Mouse (Mus musculus): ENCODE measurements at regions not wholly inside any gene's neighbourhood (a gene's known extent, or its start where the extent isn't known, plus 50 kb on each side); places are given as distances from the start of the nearest gene placed in this dataset.
"Not testable (repeated sequence)": the region's sequence is repeated elsewhere in the genome, so short reads cannot be mapped to it uniquely, and the experiment has no call there.

DNA sequence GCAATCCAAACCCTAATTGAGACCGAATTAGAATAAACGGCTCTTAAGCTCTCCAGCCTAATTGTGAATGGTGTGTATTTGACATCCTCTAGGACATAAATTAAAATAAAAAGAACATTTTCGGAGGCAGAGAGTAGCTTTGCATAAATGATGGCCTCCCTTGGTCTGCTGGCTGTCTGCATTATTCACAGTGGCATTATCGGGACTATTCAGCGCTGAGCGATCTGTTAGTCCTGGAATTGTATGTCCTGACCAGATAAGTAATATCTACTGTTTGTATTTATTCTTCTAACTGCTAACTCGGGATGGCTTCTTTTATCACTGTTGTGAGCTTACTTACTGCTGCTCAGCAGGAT is 299.6 kb downstream of the Chl1 start:
- ATAC-seq (replicated peaks in 1 of 2; ENCODE audit: insufficient read depth in 1 of 2, low FRiP score in 2 of 2, low TSS enrichment in 1 of 2, low read depth in 1 of 2, poor library complexity in 2 of 2, severe bottlenecking in 2 of 2), result no peak

DNA sequence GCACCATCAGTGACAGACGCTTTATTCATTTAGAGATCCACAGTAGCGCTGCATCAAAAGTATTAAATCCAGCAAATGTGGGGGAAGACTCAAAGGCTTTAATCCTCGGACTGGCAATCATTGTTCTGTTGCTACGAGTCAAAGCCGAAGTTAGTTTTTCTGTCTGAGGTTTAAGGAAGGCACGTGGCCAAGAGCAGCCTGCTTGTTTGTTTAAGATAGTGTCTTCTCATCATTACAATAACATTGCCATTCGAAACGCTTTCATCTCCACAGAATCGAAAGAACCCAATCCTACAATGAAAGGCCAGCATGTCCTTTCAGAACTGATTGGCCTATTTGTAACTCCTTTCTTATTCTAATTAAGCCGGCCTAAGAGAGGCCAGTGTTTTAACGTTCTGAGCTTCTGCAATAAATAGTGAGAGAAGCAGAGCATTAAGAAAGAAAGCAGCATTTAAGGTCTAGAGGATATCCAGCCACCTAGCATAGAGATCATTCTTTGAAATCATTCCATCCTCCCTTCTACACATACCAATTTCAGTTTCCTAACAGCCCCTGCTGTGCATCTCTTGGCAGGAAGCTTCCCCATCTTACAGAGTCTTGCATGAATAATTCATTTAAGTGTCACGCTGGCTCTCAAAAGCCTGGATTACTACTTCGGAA is 300.1 kb downstream of the Chl1 start:
- ATAC-seq (replicated peaks in 1 of 2; ENCODE audit: insufficient read depth in 1 of 2, low FRiP score in 2 of 2, low TSS enrichment in 1 of 2, low read depth in 1 of 2, poor library complexity in 2 of 2, severe bottlenecking in 2 of 2), result no peak

DNA sequence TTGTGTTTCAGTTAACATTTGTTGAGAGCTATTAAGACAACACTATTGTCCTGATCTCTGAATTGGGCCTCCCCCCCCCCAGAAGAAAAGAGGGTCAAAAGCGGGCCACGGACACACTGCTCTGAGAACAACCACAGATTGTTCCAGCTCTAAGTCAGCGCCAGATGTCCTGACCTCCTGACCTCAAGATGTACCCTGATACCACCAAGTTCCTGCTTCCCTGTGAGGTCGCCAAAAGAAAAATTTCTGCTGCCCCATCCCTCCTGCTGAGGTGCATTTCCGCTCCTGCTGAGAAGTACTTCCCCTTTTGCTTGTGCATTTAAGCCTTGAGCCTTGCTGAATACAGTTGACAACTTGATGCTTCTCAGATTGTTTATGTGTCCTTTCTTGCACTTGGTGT is 306.0 kb downstream of the Chl1 start:
- ATAC-seq (replicated peaks in 1 of 2; ENCODE audit: insufficient read depth in 1 of 2, low FRiP score in 2 of 2, low TSS enrichment in 1 of 2, low read depth in 1 of 2, poor library complexity in 2 of 2, severe bottlenecking in 2 of 2), result not testable (repeated sequence)

DNA sequence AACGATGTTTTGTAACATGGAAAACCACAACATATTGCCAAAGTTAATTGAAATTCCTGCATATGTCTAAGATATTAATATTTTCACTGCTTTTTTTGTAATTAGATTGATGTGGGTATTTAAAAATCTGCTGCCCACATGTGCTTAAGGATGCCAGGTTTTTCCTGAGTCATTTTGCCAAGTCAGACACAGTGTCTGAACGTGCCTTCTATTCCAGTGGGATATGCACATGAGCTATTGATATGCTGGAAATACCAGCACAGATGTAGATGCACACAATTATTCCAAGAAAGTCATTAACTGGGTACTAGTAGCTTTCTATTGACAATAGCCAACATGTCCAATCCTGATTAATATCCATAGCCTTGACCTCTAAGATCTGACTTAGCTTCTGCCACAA is 315.7 kb downstream of the Chl1 start:
- no peak for ATAC-seq (replicated peaks in 1 of 2; ENCODE audit: insufficient read depth in 1 of 2, low FRiP score in 2 of 2, low TSS enrichment in 1 of 2, low read depth in 1 of 2, poor library complexity in 2 of 2, severe bottlenecking in 2 of 2)

DNA sequence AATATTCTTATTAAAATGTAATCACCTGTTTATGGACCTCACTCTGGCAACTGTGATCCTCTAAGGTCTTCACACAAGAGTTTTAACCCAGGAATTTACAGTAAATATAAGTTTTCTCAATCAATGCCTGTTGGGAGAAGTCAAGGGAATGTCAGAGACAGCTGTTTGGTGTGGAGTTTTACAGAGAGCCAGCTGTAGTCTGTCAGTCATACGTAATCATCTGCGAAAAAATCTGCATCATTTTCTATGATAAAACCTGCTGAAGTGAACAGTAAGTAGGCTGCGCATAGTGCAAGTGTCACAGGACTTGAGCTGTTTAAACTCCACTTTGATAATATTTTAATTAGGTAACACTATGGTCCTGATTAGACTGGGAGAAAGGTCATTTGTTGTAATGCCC is 317.2 kb downstream of the Chl1 start:
- no peak for ATAC-seq (replicated peaks in 1 of 2; ENCODE audit: insufficient read depth in 1 of 2, low FRiP score in 2 of 2, low TSS enrichment in 1 of 2, low read depth in 1 of 2, poor library complexity in 2 of 2, severe bottlenecking in 2 of 2)

DNA sequence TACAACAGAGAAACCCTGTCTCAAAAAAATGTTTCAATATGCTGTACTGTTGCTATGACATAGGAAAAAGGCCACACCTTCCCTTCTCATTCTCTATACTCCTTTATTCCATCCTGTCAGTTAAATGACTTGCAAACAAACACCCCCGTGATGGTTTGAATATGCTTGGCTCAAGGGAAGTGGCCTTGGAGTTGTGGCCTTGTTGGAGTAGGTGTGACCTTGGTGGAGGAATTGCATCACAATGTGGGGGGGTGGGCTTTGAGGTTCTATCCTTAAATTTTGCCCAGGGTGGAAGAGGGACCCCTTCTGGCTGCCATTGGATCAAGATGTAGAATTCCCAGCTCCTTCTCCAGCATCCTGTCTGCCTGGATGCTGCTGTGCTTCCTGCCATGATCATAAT is 318.5 kb downstream of the Chl1 start:
- no peak for ATAC-seq (replicated peaks in 1 of 2; ENCODE audit: insufficient read depth in 1 of 2, low FRiP score in 2 of 2, low TSS enrichment in 1 of 2, low read depth in 1 of 2, poor library complexity in 2 of 2, severe bottlenecking in 2 of 2)

DNA sequence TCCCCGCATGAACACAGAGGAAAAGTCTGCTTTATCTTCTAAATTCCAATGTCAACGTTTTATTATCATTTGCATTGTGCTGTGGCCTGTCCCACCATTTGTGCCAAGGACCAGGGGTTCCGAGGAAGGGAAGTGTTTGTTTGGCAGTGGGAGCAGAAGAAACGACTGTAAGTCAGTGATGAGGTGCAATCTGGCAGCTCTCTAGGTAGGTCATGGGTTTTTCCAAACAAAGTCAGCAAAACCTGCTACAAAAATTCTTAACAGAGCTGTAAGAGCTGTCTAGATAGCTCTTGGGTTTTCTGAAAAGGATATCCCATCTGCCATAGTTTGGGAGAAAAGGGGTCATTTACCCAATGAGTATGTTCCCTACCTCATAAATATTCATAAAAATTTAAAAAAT is 321.9 kb downstream of the Chl1 start:
- no peak for ATAC-seq (replicated peaks in 1 of 2; ENCODE audit: insufficient read depth in 1 of 2, low FRiP score in 2 of 2, low TSS enrichment in 1 of 2, low read depth in 1 of 2, poor library complexity in 2 of 2, severe bottlenecking in 2 of 2)

DNA sequence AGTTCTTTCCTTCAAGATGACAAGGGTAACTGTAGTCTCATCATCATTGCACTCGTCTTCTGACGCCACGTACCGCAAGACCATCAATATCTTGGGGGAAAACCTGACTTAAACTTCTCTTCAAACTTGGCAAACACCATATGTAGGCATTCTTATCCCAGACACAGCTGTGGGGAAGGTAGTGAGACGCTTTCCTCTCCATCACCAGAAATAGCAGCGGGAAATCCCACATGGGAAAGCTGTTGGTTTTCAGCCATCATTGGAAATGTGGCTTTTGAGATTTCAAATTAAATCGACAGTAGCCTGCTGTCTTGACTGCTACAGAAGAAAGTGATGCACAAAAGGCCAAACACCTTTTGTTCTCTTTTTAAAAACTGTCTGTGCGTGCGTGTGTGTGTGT is 322.4 kb downstream of the Chl1 start:
- ATAC-seq (replicated peaks in 1 of 2; ENCODE audit: insufficient read depth in 1 of 2, low FRiP score in 2 of 2, low TSS enrichment in 1 of 2, low read depth in 1 of 2, poor library complexity in 2 of 2, severe bottlenecking in 2 of 2), result no peak

DNA sequence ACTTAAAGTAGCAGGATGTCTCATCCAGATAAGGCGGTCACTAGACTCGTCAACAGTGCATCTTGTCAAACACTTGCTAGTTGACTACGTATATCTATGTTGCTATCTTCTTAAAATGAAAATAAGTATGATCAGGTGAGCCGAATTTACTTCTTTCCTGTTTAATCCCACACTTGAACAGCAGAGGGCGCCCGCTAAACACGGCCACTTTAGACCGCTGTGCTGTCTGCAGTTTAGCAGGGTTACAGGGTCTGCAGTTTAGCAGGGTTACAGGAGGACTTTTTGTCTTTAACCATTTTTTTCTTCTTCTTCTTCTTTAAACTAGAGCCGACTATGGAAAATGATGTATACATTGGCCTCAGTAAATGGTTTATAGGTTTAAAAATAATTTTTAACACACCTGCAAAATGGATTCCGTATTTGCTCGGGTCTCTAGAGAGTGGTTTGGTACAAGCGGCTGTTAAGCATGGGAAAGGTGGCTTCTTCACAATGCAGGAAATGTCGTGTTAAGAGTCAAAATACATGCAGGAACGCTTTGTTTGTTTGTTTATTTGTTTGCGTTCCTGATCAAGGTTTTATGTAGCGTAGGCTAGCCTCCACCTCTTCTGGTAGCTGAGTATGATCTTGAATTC is 323.2 kb downstream of the Chl1 start:
- ATAC-seq (replicated peaks in 1 of 2; ENCODE audit: insufficient read depth in 1 of 2, low FRiP score in 2 of 2, low TSS enrichment in 1 of 2, low read depth in 1 of 2, poor library complexity in 2 of 2, severe bottlenecking in 2 of 2), result peak; percentile 75 to 83

DNA sequence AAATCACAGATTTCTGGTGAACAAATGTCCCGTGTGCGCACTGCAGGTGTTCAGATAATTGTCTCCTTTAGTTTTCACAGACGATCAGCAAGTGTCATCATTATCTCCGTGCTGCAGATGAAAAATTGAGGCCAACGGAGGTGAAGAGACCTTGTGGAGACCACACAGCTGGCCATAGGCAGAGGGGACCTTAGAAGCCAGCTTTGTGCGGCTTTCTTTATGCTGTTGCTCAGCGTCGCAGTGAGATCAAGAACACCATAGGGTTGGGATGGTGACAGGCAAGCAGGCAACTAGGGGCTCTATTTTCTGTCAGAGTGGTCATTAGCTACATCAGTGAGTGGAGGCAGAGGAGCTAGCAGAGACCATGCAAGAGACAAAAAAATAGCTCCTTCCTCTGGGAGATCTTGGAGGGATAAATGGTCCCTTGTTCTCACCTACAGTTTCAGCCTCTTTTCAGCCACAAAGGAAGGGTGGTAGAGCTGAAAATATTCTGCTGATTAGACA is 324.4 kb downstream of the Chl1 start:
- no peak for ATAC-seq (replicated peaks in 1 of 2; ENCODE audit: insufficient read depth in 1 of 2, low FRiP score in 2 of 2, low TSS enrichment in 1 of 2, low read depth in 1 of 2, poor library complexity in 2 of 2, severe bottlenecking in 2 of 2)

DNA sequence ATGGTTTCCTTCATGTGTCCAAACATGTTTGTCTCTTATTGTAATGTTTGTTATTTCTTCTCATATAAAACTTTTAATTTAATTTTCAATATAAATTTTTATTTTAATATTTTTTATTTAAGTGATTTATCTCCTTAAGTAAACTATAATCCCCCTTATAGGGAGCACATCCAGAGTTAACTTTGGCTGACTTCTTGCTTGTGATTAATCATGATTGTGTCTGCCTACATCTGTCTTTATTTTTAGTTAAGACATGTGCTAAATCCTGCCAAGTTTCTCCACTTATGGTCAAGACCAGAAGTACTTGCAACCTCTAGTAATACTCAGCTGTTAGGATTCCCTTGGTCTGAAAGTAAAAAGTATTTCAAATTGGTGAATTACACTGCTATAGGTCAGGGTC is 349.4 kb downstream of the Chl1 start:
- ATAC-seq (replicated peaks in 1 of 2; ENCODE audit: insufficient read depth in 1 of 2, low FRiP score in 2 of 2, low TSS enrichment in 1 of 2, low read depth in 1 of 2, poor library complexity in 2 of 2, severe bottlenecking in 2 of 2), result no peak

DNA sequence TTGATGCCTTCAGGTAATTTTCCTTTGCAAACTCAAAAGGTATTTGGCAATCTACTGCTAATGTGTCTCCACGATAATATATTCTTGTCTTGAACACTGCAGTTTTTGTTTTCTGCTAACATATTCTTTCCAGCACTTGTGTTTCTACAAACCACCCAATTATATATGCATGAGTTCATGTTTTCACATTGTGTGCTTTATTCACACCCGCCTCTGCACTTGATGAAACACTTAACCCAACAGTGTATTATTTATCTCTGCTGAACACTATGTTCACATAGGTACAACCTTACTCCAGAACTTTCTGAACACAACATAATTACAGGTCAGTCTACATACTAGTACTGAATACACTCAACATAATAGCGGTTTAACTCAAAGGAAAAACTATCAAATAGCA is 383.1 kb downstream of the Chl1 start:
- ATAC-seq (replicated peaks in 1 of 2; ENCODE audit: insufficient read depth in 1 of 2, low FRiP score in 2 of 2, low TSS enrichment in 1 of 2, low read depth in 1 of 2, poor library complexity in 2 of 2, severe bottlenecking in 2 of 2), result no peak

DNA sequence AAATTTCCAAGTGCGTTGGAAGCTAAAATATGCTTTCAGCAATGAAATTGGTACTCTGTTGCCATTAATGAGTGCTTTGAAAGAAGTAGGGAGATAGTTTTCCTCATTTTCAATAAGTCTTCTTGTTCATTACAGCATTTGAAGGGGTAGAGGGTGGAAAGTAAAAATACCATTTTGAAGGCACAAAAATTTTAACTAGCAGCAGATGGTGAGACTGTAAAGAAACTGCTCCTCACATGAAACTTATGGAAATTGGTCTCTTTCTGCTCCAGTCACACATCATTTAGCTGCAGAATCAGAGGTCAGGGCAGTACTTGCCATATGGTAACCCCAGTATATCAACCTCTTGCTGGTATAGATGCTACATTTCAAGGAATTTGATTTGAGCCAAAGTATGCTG is 414.1 kb downstream of the Chl1 start:
- ATAC-seq (replicated peaks in 1 of 2; ENCODE audit: insufficient read depth in 1 of 2, low FRiP score in 2 of 2, low TSS enrichment in 1 of 2, low read depth in 1 of 2, poor library complexity in 2 of 2, severe bottlenecking in 2 of 2), result no peak

DNA sequence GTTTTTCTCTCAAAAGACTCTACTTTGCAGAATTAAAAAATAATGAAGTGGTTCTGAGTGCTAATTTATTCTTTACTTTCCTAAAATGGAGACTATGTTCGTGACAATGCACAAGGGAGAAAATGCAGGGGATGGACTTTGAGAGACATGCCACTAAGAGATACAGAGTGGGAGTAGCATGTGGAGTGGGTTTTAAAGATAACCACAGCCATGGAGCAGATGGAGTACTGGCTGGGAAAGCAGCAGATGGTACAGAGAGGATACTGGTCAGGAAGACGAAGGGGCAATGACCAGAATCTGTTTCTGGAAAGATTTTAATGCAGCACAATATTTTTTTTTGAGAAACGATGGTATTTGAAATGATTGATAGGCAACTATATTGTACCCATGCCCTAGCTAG is 416.7 kb downstream of the Chl1 start:
- no peak for ATAC-seq (replicated peaks in 1 of 2; ENCODE audit: insufficient read depth in 1 of 2, low FRiP score in 2 of 2, low TSS enrichment in 1 of 2, low read depth in 1 of 2, poor library complexity in 2 of 2, severe bottlenecking in 2 of 2)

DNA sequence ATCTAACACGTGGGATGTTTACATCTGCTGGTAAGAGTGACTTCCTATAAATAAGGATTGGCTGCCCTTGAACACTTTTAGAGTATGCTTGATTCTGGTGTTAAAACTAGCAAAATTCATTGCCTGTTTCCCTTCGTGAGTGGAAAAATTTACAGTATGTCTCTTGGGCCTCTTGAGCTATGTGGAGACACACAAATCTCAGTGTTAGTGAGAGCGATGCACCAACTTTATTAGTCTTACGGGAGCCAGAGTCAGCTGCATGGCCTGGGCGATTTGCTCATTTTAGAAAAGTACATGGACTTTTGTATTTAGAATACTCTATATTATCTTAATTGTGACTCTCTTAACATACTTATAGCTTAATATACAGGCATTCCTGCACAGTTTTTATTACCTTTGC is 430.0 kb downstream of the Chl1 start:
- no peak for ATAC-seq (replicated peaks in 1 of 2; ENCODE audit: insufficient read depth in 1 of 2, low FRiP score in 2 of 2, low TSS enrichment in 1 of 2, low read depth in 1 of 2, poor library complexity in 2 of 2, severe bottlenecking in 2 of 2)

DNA sequence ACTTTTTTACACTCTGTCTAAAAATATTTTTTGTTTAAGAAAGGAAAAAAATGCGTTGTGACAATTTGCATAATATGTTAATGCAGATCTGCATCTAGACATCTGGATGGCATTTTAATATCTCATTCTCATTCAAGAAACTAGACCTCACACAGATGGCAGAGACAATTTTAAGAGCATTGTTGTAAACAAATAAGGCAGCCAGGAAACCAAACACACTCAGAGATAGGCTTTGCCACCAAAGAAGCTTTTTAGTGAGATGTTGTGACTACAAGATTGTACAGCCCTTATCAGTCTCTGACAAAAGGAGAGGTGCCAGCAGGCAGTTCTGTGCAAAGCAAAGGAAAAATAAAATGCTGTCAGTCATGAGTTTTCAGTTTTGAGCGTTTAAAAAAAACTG is 434.0 kb downstream of the Chl1 start:
- no peak for ATAC-seq (replicated peaks in 1 of 2; ENCODE audit: insufficient read depth in 1 of 2, low FRiP score in 2 of 2, low TSS enrichment in 1 of 2, low read depth in 1 of 2, poor library complexity in 2 of 2, severe bottlenecking in 2 of 2)

DNA sequence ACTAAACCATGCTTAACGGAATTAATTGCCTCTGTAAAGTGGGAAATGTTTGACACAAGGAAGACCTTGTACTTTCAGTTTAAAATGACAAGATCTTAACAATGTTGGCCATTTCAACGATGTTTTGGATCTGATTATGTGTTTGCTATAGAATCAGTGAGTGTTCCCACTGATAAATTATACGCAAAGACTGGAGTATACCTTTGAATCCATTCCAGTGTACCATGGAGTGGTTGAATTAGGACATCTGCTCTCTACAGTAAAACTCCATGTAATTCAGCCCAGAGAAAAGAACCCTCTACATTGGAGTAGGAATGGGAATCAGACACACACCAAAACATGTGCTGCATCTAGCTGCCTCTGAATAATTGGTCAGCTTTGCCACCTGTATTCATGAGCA is 437.1 kb downstream of the Chl1 start:
- ATAC-seq (replicated peaks in 1 of 2; ENCODE audit: insufficient read depth in 1 of 2, low FRiP score in 2 of 2, low TSS enrichment in 1 of 2, low read depth in 1 of 2, poor library complexity in 2 of 2, severe bottlenecking in 2 of 2), result no peak

DNA sequence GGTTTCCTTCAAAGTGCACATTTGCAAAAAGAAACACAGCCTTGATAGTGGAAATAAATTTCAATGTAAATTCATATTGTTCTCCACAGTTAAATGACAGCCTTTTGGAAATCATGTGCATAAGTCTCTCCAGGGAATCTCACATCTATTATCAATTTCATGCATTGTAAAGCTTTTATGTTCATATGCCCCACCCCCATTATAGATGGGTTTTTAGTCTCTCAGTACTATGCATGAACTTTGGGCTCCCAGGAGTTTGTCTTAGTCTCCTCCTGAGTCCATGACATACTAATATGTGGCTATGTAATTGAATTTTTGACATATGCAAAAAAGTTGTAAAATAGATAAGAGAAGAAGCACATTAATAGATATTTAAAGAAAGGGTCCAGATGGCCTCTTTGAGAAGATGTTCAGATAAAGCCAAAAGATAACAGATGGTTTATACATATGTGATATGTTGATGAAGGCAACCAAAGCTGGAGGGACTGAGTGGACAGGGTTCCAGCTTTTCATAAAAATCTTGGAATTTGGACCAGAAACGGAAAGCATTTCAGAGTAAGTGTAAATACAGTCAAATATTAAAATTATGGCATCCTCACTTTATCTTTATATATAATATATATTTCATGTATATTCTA is 442.9 kb downstream of the Chl1 start:
- no peak for ATAC-seq (replicated peaks in 1 of 2; ENCODE audit: insufficient read depth in 1 of 2, low FRiP score in 2 of 2, low TSS enrichment in 1 of 2, low read depth in 1 of 2, poor library complexity in 2 of 2, severe bottlenecking in 2 of 2)

DNA sequence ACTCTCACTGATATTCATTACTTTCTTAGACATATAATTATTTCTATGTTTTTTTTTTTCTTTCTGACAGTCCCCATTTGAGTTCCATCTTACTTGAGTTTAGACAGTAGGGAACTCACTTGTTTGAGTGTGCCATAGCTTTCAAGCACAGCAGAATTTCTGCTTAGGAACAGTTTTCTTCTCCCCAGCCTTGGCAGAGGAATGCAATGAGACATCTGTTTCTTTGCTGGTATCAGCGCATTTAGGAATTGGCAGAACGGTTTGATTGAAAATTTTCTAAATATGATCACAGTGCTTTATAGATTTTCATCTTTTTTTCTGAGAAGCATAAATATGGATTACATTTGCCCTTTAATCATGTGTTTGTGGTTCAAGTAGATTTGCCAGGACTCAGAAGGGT is 448.6 kb downstream of the Chl1 start:
- ATAC-seq (replicated peaks in 1 of 2; ENCODE audit: insufficient read depth in 1 of 2, low FRiP score in 2 of 2, low TSS enrichment in 1 of 2, low read depth in 1 of 2, poor library complexity in 2 of 2, severe bottlenecking in 2 of 2), result no peak

Measured in hematopoietic stem cell, adult 5-6 weeks (primary cell).